Mouse (Mus musculus) kidney, adult 2 months (tissue): Measurements from ENCODE around the gene Oard1.

Experiments
- CTCF ChIP-seq: fragments of 200-500 bp; conservative IDR thresholded peaks from 2 replicates; pipeline ENCODE4 v1.5.1; 2011; ENCODE audit warnings: low read depth, mild to moderate bottlenecking, control low read depth, low read length, moderate library complexity, mixed read lengths; ENCODE audit not compliant: insufficient read depth, insufficient read length
- POLR2A ChIP-seq: fragments of 200-500 bp; IDR thresholded peaks from one replicate; pipeline ENCODE4 v1.6.1; 2011; ENCODE audit warnings: low read depth, low read length, control low read depth

- TF ChIP-seq CTCF (no peak), POLR2A (no peak)
Measured at GRCm38 (mm10) chr17:48419571-48419970, 9.8 kb downstream of the Oard1 start.
